Mouse (Mus musculus): ENCODE measurements around the gene Ubr2. TPM values are rescaled to one million over a fixed set of nuclear protein-coding genes. Genes with fewer than 3 reads are reported as not detected.

The Ubr2 gene
- polyA plus RNA-seq, 1 experiment from 2014 or later: 15.5 TPM

GRCm38 (mm10) chr17:47024805-47025204, 14.4 kb upstream of the Ubr2 start:
- no peaks in the 10 kb centered on the region for H3K36me3 ChIP-seq
- H3K9ac ChIP-seq: no peak overlapping the region
- no peak overlapping the region for H3K4me3 ChIP-seq
- WGBS: 84% methylated on average over 1 of the region's 1 CpGs
- no peak overlapping the region for H3K27ac ChIP-seq (replicated peaks)
- H3K4me2 ChIP-seq: no peak overlapping the region
- H3K27me3 ChIP-seq: no peaks in the 10 kb centered on the region
- no peak for ATAC-seq (ENCODE audit: low read depth)
- no peaks in the 10 kb centered on the region for H3K9me3 ChIP-seq
- no peaks in the 10 kb centered on the region for H3K4me1 ChIP-seq (replicated peaks)

- H3K27ac ChIP-seq (replicated peaks): no peak overlapping the region
- whole genome bisulfite sequencing: 75% methylated on average over 1 of the region's 1 CpGs
Measured at GRCm38 (mm10) chr17:47023369-47023768, 13.0 kb upstream of the Ubr2 start.

GRCm38 (mm10) chr17:47012896-47013295, 2.5 kb upstream of the Ubr2 start:
- Histone ChIP-seq H3K27me3 (peaks cover 21% of the 10 kb centered on the region; the same call in 1 of the 2 replicates), H3K36me3 (no peaks in the 10 kb centered on the region), H3K4me3 (no peak overlapping the region), H3K9me3 (no peaks in the 10 kb centered on the region), H3K9ac (no peak overlapping the region), H3K27ac (replicated peaks) (no peak overlapping the region), H3K4me1 (replicated peaks) (peaks cover 24% of the 10 kb centered on the region), H3K4me2 (no peak overlapping the region)
- ATAC-seq (ENCODE audit: low read depth): no peak
- WGBS: 42% methylated on average over 11 of the region's 11 CpGs

More at GRCm38 (mm10) chr17:47023369-47023768, 13.0 kb upstream of the Ubr2 start:
- H3K9me3 ChIP-seq: no peaks in the 10 kb centered on the region
- no peak overlapping the region for H3K4me2 ChIP-seq
- no peak overlapping the region for H3K9ac ChIP-seq
- H3K36me3 ChIP-seq: no peaks in the 10 kb centered on the region
- no peak for ATAC-seq (ENCODE audit: low read depth)
- H3K4me3 ChIP-seq: no peak overlapping the region
- no peaks in the 10 kb centered on the region for H3K4me1 ChIP-seq (replicated peaks)
- H3K27me3 ChIP-seq: no peaks in the 10 kb centered on the region

- peak overlapping the region; percentile 85; the same call in 1 of the 2 replicates for H3K4me2 ChIP-seq
- WGBS: 92% methylated on average over 1 of the region's 1 CpGs
- peaks cover 33% of the 10 kb centered on the region for H3K4me1 ChIP-seq (replicated peaks)
- no peak overlapping the region for H3K9ac ChIP-seq
- ATAC-seq (ENCODE audit: low read depth): no peak
- H3K4me3 ChIP-seq: 0 out of 2 replicates have a peak overlapping the region, but pooled peaks have one; percentile 97
- no peaks in the 10 kb centered on the region for H3K9me3 ChIP-seq
- 0 out of 2 replicates have a peak overlapping the region, but pooled peaks have one; percentile 82 for H3K27ac ChIP-seq (replicated peaks)
- H3K27me3 ChIP-seq: peaks cover 21% of the 10 kb centered on the region; the same call in 1 of the 2 replicates
- peaks cover 8% of the 10 kb centered on the region for H3K36me3 ChIP-seq
Measured at GRCm38 (mm10) chr17:47011661-47012043, 1.3 kb upstream of the Ubr2 start.

GRCm38 (mm10) chr17:47010722-47011660, 635 bp upstream of the Ubr2 start:
- H3K9ac ChIP-seq: 0 out of 2 replicates have a peak overlapping the region, but pooled peaks have one; percentile 98
- no peaks in the 10 kb centered on the region for H3K9me3 ChIP-seq
- peaks cover 40% of the 10 kb centered on the region for H3K4me1 ChIP-seq (replicated peaks)
- H3K27me3 ChIP-seq: 0 out of 2 replicates have a peak, but pooled peaks cover 17% of the 10 kb centered on the region
- peak overlapping the region; percentile 82 for H3K27ac ChIP-seq (replicated peaks)
- peak overlapping the region; percentile 97 for H3K4me3 ChIP-seq
- H3K4me2 ChIP-seq: peak overlapping the region; percentile 85
- peaks cover 12% of the 10 kb centered on the region for H3K36me3 ChIP-seq
- ATAC-seq (ENCODE audit: low read depth): peak; percentile 82
- 12% methylated on average over 25 of the region's 25 CpGs for WGBS

- Histone ChIP-seq H3K9me3 (no peaks in the 10 kb centered on the region), H3K4me1 (replicated peaks) (peaks cover 46% of the 10 kb centered on the region), H3K4me2 (peak overlapping the region; percentile 85), H3K27ac (replicated peaks) (peak overlapping the region; percentile 93), H3K27me3 (0 out of 2 replicates have a peak, but pooled peaks cover 14% of the 10 kb centered on the region), H3K9ac (peak overlapping the region; percentile 98), H3K4me3 (peak overlapping the region; percentile 97), H3K36me3 (peaks cover 12% of the 10 kb centered on the region)
- 1% methylated on average over 13 of the region's 13 CpGs for WGBS
- ATAC-seq (ENCODE audit: low read depth): peak; percentile 1
Measured at GRCm38 (mm10) chr17:47009546-47009897, 834 bp downstream of the Ubr2 start.

- ATAC-seq (ENCODE audit: low read depth): no peak
- Histone ChIP-seq H3K27me3 (0 out of 2 replicates have a peak, but pooled peaks cover 9% of the 10 kb centered on the region), H3K4me1 (replicated peaks) (peaks cover 46% of the 10 kb centered on the region), H3K9me3 (no peaks in the 10 kb centered on the region), H3K4me2 (peak overlapping the region; percentile 85), H3K36me3 (peaks cover 12% of the 10 kb centered on the region), H3K9ac (peak overlapping the region; percentile 98), H3K27ac (replicated peaks) (peak overlapping the region; percentile 93; the same call in 1 of the 2 replicates), H3K4me3 (peak overlapping the region; percentile 97)
- WGBS: 13% methylated on average over 6 of the region's 6 CpGs
Measured at GRCm38 (mm10) chr17:47009016-47009415, 1.3 kb downstream of the Ubr2 start.

GRCm38 (mm10) chr17:47008506-47008905, 1.9 kb downstream of the Ubr2 start:
- H3K9me3 ChIP-seq: no peaks in the 10 kb centered on the region
- peaks cover 12% of the 10 kb centered on the region for H3K36me3 ChIP-seq
- WGBS: 39% methylated on average over 8 of the region's 8 CpGs
- H3K27me3 ChIP-seq: 0 out of 2 replicates have a peak, but pooled peaks cover 7% of the 10 kb centered on the region
- peak overlapping the region; percentile 85 for H3K4me2 ChIP-seq
- H3K4me1 ChIP-seq (replicated peaks): peaks cover 46% of the 10 kb centered on the region
- no peak overlapping the region for H3K27ac ChIP-seq (replicated peaks)
- no peak for ATAC-seq (ENCODE audit: low read depth)
- peak overlapping the region; percentile 97 for H3K4me3 ChIP-seq
- peak overlapping the region; percentile 98 for H3K9ac ChIP-seq

GRCm38 (mm10) chr17:47006741-47007140, 3.6 kb downstream of the Ubr2 start:
- no peak overlapping the region for H3K4me3 ChIP-seq
- H3K27me3 ChIP-seq: no peaks in the 10 kb centered on the region
- no peak overlapping the region for H3K9ac ChIP-seq
- H3K36me3 ChIP-seq: peaks cover 12% of the 10 kb centered on the region
- H3K4me1 ChIP-seq (replicated peaks): peaks cover 46% of the 10 kb centered on the region
- no peak overlapping the region for H3K4me2 ChIP-seq
- 88% methylated on average over 9 of the region's 9 CpGs for WGBS
- H3K27ac ChIP-seq (replicated peaks): no peak overlapping the region
- no peak for ATAC-seq (ENCODE audit: low read depth)
- no peaks in the 10 kb centered on the region for H3K9me3 ChIP-seq

- H3K4me1 ChIP-seq (replicated peaks): peaks cover 41% of the 10 kb centered on the region
- H3K9ac ChIP-seq: no peak overlapping the region
- ATAC-seq (ENCODE audit: low read depth): no peak
- no peaks in the 10 kb centered on the region for H3K27me3 ChIP-seq
- H3K4me3 ChIP-seq: no peak overlapping the region
- no peak overlapping the region for H3K27ac ChIP-seq (replicated peaks)
- H3K36me3 ChIP-seq: peaks cover 12% of the 10 kb centered on the region
- H3K4me2 ChIP-seq: no peak overlapping the region
- WGBS: 73% methylated on average over 7 of the region's 7 CpGs
- H3K9me3 ChIP-seq: no peaks in the 10 kb centered on the region
Measured at GRCm38 (mm10) chr17:47005741-47006405, 4.5 kb downstream of the Ubr2 start.

GRCm38 (mm10) chr17:47003305-47003704, 7.1 kb downstream of the Ubr2 start:
- H3K36me3 ChIP-seq: peaks cover 35% of the 10 kb centered on the region
- H3K27me3 ChIP-seq: no peaks in the 10 kb centered on the region
- H3K4me1 ChIP-seq (replicated peaks): peaks cover 26% of the 10 kb centered on the region
- H3K4me2 ChIP-seq: no peak overlapping the region
- 86% methylated on average over 8 of the region's 8 CpGs for WGBS
- no peak for ATAC-seq (ENCODE audit: low read depth)
- H3K9ac ChIP-seq: no peak overlapping the region
- H3K4me3 ChIP-seq: no peak overlapping the region
- H3K27ac ChIP-seq (replicated peaks): no peak overlapping the region
- no peaks in the 10 kb centered on the region for H3K9me3 ChIP-seq

GRCm38 (mm10) chr17:47002401-47002800, 8.0 kb downstream of the Ubr2 start:
- Histone ChIP-seq H3K9ac (no peak overlapping the region), H3K27me3 (no peaks in the 10 kb centered on the region), H3K27ac (replicated peaks) (no peak overlapping the region), H3K4me1 (replicated peaks) (peaks cover 25% of the 10 kb centered on the region), H3K9me3 (no peaks in the 10 kb centered on the region), H3K36me3 (peaks cover 43% of the 10 kb centered on the region), H3K4me3 (no peak overlapping the region), H3K4me2 (no peak overlapping the region)
- ATAC-seq (ENCODE audit: low read depth): no peak
- 94% methylated on average over 5 of the region's 5 CpGs for WGBS
